Mouse (Mus musculus) activated CD4-positive, CD25-positive, alpha-beta regulatory T cell, adult 4 months (primary cell): ENCODE data around the gene Osbpl3. TPM values are rescaled to one million over a fixed set of nuclear protein-coding genes. Genes with fewer than 3 reads are reported as not detected.

Experiments used
- ATAC-seq: one replicate; pipeline ENCODE4 v1.8.0; 2017
- polyA plus RNA-seq, 2 experiments: library from polyadenylated mRNA; unstranded; fragments of 100-300 nt; shearing (Covaris generic); gene quantifications; one replicate each; pipeline ENCODE4 v1.2.1; 2017

Gene Osbpl3
- polyA plus RNA-seq, 2 experiments from 2014 or later, result 26.9 to 38.2 TPM

DNA sequence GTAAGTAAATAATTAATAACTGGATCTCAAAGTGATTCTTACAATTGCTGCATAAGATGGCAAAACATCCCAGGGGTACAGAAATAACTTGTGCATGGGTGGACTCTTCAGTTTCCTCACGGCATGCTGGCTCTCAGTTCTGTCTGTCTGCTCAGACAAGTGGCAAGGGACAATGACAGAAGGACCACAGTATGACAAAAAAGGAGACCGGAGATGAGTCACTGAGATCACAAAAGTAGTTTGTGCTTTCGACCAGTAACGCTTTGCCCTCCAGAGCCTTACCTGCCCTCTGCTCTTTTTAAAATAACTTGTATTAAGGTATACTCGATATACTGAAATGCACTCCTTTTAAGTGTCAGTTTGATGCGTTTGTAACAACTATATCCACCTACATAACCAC is 55.8 kb downstream of the Osbpl3 start:
- no peak for ATAC-seq

DNA sequence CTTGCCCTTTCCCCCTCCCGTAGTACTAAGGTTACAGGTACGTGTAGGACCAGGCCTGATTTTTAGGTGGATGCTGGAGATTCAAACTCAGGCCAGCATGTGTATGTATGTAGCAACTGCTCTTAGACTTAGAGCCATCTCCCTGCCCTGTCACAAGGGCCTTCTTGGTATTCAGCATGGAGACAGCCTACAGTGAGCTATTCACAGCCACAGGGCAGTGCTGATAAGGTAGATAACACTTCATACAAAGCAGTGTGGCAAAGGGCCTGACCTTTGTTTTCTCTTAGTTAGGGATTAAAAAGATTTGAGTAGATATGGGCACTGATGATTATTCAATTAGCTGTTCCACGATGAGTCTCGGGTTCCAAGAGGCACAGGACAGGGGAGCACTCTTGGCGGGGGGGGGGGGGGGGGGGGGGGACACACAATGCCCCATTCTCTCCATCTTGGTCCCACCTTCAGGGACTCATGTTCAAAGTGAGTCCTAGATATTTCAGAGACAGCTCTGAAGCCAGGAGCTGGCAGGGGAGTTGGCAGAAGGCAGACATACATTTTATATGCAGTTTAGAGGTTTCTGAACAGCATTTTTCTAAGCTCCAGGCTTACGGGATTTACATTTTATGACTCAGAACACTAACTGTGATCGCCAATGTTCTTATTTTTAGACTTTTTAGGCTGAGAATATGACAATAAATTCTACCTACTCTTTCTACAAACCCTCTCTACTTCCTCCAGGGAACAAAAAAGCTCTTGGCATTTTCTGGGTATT is 56.4 kb downstream of the Osbpl3 start:
- ATAC-seq, result no peak

DNA sequence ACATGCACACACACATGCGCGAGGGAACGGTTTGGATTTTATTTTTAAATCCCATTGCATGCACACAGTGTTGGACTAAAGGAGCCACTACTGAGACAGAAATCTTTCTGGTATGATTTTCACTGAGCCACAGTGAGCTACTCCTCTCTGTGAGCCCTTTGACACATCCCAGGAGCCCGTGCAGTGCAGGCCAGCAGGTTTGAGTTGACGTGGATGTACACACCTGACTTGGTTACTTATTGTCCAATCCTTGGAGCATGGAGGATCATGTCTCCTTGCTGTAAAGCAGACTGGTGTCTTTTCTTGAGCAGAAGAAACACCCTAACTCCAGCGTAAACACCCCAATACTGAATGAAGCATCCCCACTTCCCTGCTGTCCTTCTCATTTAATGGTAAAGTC is 57.7 kb downstream of the Osbpl3 start:
- ATAC-seq, result no peak

DNA sequence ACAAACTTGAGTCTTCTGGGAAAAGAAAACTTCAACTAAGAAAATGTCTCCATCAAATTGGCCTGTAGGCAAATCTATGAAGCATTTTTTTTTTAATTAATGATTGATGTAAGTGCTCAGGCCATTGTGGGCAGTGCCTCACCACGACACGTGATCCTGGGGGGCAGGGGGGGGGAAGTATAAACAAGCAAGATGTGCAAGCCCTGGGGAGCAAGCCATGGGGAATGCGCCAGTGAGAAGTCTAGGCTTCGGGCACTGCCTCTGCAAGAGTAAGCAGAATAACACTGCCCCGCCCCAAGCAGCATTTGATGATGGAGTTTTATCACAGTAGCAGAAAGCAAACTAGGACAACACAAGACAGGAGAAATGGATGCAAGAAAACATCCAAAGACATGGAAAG is 58.9 kb downstream of the Osbpl3 start:
- no peak for ATAC-seq

DNA sequence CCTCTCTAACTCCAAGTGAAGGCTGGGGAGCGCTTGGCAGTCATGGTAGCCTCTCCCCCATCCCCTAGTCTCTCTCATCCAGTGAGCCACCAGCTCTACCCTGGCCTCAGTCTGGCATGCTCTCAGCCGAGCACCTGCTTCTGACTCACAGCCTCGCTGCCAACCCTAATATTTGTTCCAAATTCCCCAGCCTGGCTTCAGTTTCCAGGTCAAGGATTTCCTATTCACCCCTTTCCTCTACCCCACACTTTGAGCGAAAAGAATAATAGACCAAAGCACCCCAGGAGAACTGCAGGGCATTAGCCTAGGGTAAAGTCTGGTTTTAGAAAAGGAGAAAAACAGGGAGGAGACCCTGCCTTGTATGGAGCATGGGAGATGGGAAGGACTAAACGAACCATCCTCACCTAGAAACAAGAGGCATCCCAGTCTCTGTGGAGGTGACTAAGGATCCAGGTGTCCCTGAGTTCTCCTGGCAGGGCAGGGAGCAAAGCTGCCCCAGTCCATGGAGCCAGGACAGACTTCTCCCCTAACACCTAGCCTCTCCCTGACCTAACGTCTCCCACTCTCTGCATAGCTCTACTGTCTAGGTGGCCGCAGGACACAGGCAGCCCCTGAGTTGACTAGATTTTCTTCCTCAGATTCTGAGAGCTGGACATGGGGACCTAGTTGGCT is 60.2 kb downstream of the Osbpl3 start:
- no peak for ATAC-seq

DNA sequence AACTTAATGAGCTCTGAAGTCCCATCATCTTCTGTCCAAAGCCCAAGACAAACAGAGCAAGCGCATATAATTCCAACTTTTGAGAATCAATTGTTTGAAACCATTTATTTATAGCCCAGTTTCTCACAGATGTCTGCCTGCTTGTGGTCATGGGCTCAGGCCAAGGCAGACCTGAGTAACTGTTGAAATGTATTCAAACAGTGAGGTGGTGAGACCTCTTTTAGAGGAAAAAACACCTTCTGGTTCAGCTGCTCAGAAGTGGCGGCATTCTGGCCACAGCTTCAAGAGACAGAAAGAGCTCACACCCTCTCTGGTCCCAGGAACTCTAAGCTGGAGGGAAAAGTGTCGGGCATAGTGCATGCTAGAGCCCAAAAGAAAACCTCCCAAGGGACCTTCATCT is 61.6 kb downstream of the Osbpl3 start:
- no peak for ATAC-seq

DNA sequence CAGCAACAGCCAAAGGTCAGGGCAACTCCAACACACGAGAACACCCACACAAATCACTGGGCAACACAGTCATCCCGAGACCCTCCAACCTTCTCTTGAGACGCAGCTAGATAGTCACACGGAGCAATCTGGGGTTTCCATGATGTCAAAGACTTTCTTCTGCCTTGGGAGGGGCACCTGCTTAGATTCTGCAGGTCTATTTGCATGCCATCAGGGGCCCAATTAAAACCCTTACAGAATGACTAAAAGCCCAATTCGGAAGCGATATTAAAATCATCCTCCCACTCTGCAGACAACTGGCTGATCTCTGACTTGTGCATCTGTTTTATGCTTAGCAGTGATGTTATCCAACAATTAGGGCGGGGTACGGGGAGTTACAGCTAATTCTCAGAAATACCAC is 62.0 kb downstream of the Osbpl3 start:
- peak; percentile 85 for ATAC-seq

DNA sequence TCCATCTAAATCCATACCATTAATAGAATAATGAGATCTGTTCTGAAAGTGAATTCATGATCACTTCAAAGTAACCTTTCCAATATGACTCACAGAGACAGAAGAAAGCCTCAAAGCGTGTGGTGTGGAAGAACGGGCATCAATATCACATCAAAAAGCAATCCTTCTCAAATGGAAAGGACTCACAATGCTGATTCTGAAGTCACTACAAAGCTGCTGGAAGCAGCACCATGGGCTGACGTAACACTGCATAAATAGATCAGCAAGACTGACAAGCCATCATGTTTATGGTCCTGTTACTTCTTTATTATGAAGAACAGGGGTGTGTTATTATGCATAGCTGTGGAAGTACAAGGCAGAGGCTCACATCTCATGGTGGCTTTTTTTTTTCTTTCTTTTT is 64.0 kb downstream of the Osbpl3 start:
- ATAC-seq, result no peak

DNA sequence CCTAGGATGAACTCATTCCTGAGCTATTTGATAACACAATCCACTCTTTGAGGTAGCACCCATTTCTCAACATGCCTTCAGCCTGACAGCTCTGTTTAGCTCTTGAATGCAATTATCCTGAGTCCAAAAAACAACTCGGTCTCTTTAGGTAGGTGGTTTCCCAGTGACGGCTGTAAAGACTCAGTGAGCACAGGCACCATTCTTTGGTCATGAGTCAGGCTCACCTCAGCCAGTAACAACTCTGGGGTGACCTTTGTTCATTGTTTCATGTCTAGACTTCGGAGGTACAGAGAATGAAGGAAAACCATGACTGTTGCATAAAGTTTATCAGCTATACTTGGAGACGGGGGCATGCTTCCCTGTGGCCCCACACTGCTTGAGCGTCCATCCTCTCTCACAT is 65.7 kb downstream of the Osbpl3 start:
- peak; percentile 57 for ATAC-seq

DNA sequence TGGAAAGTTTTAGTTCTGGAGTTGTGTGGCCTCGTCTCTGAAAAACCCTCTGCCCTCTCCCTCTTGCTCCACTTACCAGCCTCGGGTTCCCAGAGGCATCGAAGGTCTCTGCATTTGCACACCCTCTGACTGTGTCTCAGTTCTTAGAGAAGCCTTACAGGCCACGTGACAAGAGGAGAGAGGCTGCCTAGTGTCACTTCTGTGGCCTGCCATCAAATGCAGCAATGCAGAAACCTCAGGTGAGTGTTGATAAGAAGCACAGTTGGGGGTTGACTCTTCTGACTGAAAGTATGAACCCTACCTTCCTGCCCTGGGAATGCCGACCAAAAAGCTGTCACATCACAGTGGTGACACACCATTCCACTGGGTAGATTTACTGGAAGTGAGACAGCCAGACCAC is 68.4 kb downstream of the Osbpl3 start:
- peak; percentile 23 for ATAC-seq

DNA sequence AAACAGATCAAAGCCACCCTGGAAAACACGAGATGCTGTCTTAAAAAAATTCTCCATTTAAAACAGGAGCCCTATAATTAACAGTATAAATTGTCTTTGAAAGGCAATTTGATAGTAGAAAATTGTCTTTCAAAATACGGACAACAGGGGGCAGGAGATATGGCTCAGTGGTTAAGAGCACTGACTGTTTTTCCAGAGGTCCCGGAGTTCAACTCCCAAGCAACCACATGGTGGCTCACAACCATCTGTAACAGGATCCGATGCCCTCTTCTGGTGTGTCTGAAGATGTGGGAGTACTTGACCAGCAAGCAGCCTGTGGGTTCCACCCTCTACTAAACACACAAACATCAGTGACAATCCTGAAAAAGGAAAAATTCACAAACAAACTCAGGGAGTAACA is 69.5 kb downstream of the Osbpl3 start:
- ATAC-seq, result no peak

DNA sequence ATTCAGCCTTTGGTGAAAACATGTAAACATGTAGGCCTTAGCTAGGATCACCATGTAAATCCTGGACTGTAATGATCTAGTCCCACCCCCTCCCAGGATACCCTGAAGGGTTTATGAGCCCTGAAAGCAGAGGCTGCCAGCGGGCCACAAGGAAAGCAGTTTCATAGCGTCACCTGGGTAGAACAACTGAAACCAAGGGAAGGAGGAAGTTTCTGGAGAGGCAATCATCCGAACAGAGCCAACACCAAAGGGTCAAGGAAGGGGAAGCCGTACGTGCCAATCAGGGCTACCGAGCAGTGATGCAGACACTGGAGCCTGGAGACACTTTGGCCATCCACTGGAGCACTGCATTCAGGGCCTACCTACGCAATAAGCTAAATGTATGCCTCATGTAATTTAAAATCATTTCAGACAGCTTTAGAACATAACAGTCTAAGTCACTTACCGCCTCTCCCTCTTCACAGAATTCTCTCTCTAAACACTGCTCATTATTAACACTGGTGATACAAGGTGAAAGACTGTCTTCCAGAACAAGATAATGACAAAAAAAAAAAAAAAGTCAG is 70.5 kb downstream of the Osbpl3 start:
- no peak for ATAC-seq

DNA sequence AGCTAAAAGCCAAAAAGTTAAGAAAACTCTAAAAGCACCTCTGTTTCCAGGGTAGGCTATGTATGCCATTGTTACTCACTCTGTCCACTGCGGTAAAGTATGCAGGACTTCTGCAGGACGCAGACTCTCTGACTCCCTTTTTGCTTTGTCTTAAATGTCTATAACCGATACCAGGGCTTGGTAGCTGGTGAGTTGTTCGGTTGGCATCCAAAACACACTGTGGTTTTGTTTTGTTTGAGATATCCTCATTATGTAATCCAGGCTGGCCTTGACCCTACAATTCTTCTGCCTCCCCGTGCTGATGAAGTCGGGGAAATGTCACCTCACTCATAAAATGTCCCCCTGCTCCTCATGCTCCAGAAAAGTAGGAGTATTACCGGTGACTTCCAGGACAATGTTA is 73.3 kb downstream of the Osbpl3 start:
- ATAC-seq, result no peak

DNA sequence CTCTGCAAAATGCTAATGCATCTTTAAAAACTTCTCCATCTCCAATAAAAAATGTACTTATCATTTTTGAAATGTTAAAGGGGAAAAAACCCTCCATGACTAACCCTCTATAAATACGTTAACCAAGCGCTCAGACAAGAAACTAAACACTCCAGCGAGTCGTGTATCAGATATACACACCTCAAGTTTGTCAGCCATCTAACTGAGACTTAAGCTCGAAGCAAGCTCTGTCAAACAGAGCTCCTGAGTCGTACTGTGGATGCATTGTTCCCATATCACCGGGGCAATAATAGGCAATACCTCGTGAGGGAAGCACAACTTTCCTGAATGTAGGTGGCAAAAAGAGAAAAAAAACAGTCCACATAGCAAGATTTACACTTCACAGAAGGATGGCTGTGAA is 73.8 kb downstream of the Osbpl3 start:
- peak; percentile 2 for ATAC-seq

DNA sequence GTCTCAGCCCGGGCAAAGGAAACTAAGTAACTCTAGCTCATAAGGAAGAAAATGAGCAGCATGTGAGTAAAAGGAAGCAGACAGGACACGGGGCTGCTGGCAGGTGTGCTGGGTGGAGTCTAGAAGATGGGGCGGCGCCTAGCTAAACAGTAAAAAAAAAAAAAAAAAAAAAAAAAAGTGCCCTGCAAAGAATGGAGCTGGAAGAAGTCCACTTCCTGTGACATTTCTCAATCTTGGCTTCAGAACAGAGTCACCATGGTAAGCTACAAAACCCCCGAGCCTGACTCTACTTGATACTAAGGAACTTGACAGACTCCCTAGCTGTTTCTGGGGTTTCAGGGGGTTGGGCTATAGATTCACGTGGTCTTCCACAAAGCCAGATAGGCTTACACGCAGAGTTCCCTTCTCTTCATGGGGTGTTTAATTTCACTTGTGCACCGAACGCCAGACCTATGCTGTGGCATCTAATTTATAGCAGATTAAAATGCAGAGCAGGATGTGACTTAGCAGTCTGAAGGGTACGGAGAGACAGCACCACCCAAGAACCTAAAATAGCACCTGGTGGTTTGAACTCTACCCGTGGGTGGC is 74.4 kb downstream of the Osbpl3 start:
- ATAC-seq, result peak; percentile 68

DNA sequence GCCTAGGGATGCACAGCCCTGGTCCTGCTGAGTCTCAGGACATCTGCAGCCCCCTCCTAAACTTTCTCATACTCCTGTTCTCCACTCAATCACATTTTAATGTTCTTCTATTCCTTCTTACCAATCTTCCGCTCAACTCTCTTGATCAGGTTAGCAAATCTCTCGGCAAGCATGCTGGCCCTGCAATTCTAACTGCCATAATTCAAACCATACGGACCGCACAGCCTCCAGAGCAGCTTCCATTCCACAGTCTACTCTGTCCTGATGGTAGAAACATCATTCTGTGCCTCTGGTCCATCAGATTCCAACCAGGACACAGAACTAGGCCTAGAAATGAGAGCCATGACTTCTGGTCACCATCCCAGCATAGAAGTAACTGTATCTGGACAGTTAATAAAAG is 76.3 kb downstream of the Osbpl3 start:
- no peak for ATAC-seq

DNA sequence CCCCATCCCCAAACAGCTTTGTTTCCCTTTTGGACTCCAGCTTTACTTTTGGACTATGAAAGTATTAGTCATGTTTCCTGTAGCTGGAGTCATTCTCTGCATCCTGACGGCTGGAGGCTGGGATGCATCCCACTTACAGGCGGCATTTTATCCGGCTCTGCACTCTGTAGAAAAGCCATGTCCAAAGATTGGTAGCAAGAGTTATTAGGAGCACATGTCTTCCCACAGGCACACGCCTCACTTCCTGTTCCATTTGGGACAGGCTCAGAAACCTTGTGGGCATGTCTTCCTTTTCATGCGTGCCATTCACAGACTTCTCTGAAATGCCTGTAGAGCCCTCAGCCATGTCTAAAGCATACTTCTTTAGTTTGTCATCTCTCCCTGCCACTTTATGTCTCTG is 76.9 kb downstream of the Osbpl3 start:
- no peak for ATAC-seq

DNA sequence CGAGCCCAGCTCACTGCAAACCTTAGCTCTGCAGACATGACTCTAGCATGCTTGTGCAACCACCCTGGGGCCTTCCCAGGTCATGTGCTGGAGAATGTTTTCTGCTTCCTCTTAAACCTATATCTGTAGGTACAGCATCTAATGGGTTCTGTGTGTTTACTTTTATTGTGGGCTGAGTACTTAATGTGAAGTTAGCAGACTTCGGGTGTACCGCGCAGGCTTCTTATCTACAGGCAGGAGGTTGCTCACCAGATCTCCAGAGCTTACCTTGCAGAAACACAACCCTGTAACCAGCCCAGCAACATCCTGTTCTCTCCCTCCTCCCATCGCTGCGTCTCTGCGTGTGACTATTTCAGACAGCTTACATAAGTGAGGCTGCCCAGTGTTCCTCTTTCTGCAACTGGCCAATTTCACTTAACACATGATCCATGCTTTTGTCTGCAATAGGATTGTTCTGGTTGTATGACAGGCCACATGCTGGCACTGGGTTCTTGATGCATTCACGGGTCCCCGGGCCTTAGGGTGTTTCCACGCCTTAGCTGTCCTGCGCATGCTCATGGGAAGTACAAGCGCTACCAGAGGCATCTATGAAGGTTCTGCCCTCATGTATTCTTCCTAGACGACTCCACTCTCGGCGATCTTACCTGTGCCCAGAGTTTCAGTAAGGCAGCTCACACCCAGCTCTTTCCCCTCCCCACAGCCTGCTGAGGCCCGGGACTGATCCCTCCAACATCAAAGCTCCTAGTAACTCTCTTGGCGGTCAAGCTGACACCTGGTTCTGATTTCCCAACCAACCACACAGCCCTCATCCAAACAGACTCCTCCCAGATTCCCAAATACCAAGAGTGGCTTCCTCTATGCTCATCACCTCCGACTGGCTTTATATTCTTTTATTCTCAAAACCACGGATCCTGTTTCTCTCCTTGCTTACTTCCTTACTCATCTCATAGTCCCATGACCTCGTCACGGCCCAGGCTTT is 78.0 kb downstream of the Osbpl3 start:
- ATAC-seq, result peak; percentile 68

DNA sequence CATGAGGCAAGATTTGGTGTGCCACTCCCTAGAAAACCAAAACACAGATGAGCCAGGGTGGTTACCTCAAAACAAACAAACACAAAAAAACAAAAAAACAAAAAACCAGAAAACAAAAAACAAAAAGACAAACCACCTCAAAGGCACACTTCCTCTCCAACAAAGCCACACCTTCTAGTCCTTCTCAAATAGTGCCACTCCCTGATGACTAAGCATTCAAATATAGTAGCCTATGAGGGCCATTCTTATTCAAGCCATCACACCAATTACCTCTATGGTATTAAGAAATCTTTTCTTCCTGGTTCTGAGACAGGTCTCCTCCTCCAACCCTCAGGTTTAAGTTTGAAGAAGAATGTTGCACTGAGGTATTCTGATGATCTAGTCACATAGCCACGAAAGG is 79.3 kb downstream of the Osbpl3 start:
- no peak for ATAC-seq

DNA sequence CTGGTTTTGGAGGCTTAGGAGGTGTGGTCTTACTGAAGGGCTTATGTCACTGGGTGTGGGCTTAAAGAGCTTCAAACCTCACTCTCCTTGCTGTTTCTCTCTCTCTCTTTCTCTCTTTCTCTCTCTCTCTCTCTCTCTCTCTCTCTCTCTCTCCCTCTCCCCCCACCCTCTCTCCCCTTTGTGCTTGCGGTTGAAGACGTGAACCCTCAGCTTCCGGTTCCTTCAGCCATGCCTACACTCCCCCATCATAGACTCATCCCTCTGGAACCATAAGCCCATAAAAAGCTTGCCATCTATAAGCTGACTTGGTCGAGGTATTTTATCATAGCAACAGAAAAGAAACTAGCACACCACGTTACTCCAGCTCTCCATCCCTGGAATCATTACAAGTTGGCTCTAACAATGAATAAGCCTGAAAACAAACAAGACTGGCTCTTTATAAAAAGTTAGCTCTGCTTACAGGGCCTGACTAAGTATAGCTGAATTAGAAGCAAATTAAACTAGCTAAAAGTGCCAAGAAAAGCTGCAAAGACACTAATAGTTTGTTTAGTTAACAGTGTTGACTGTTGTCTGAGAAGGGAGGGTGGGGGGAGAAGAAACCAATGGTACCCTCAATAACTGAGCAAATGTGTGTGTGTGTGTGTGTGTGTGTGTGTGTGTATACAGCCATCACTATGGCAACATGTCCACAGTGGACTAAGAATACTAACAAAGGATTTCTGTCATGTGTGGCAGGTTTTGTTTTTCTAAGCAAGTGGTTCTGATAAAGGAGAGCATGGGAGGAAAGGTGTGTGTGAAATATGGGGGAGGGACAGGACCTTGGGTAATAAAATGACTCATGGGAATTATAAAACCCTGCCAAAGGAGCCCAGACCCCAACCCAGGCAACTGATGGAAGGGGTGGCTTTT is 83.2 kb downstream of the Osbpl3 start:
- ATAC-seq, result peak; percentile 47

DNA sequence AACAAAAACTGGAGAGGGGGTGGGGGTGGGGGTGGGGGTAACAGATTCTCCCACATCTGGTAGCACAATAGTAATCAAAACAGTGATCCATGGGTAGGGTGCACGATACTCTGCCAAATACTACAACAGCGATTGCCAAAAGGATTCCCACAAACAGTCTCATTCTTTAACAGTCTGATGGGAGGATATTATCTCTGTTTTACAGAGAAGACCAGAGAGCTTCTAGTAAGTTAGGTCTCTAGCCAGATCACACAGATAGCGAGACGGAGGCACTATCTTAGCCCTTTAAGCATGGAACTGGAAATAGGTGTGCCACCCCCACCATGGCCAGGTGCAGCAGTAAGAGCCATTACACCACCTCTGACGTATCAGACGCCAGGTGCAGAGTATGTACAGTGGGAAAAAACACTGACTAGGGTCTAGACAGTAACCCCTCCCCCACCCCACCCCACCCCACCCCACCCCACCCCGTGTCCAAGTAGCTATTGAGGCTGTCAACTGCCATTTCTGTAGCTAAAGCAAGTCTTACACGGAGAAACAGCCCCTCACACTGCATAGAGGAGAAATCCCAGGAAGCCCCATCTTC is 84.4 kb downstream of the Osbpl3 start:
- ATAC-seq, result no peak
